Mouse (Mus musculus): ENCODE measurements around the gene Gm45785. TPM values are rescaled to one million over a fixed set of nuclear protein-coding genes. Genes with fewer than 3 reads are reported as not detected.
A peak's percentile ranks its signal among the peaks of the same experiment; 100 is the strongest.

Gm45785 gene
- polyA plus RNA-seq, 1 experiment, result not detected

GRCm38 (mm10) chr7:140858746-140859145 lies 2.6 kb upstream of the Gm45785 start:
- TF ChIP-seq CTCF (IDR thresholded peaks at IDR 0.05; ENCODE audit: borderline replicate concordance, insufficient read depth, low read length) (no peak), POLR2A (IDR thresholded peaks at IDR 0.05; ENCODE audit: low read depth, low read length) (no peak)
- peak overlapping the region; percentile 80 for H3K4me3 ChIP-seq (ENCODE audit: insufficient read depth, low read length)

GRCm38 (mm10) chr7:140857550-140858505 lies 1.7 kb upstream of the Gm45785 start, which contains the start of gene Bet1l:
TSS of gene Bet1l (minus strand) at chr7:140857577.
- H3K4me3 ChIP-seq (ENCODE audit: insufficient read depth, low read length), result peak within 1 kb of the TSS; percentile 80

More at GRCm38 (mm10) chr7:140858746-140859145, 2.6 kb upstream of the Gm45785 start:
- Histone ChIP-seq H3K4me1 (ENCODE audit: control insufficient read depth, insufficient read depth, low read length) (0 out of 2 replicates have a peak, but pooled peaks cover 4% of the 10 kb centered on the region), H3K27ac (ENCODE audit: insufficient read depth, low read length) (no peak overlapping the region)

DNA sequence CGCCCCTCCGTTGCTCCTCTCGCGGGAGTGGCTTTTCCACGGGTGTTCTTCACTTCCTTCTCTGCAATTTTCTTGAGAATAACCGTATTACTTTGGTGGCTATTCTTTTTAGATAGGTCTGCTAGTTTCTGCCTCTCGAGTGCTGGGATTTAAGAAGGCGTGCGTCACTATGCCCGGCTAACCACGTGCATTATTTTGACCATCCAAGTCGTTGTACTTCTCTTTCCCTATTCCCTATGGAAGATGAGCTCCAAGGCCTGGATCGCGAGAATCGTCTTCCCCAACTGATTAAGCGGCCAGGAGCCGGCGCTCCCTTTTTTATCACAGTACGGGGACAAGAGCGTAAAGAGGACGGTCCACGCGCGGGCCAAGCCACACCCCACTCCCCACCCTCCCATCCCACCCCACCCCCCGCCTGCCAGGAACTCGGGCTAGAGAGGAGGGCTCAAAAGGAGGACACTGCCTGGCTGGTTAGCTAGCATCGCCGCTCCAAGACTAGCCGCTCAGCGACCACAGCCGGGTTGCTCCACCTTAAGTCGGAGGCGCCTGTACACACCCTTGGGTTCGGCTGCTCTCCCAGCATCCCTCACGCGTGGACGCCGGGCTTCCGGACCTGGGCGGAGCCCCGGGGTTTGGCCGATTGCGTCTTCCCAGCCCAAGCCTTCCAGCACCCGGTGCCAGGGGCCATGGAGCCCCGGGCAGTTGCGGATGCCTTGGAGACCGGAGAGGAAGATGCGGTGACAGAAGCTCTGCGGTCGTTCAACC lies 836 bp upstream of the Gm45785 start, which contains the start of gene Ric8a:
Gene Ric8a (plus strand): TSS at position 173 of the 765 bp plus-strand sequence.
- Histone ChIP-seq H3K27ac (ENCODE audit: insufficient read depth, low read length) (peak within 1 kb of the TSS; percentile 78), H3K4me1 (ENCODE audit: control insufficient read depth, insufficient read depth, low read length) (0 out of 2 replicates have a peak, but pooled peaks cover 4% of the 10 kb centered on the region), H3K4me3 (ENCODE audit: insufficient read depth, low read length) (peak within 1 kb of the TSS; percentile 80)
- TF ChIP-seq POLR2A (IDR thresholded peaks at IDR 0.05; ENCODE audit: low read depth, low read length), result peak; percentile 74
- TF ChIP-seq CTCF (IDR thresholded peaks at IDR 0.05; ENCODE audit: borderline replicate concordance, insufficient read depth, low read length), result no peak

More at GRCm38 (mm10) chr7:140857550-140858505, 1.7 kb upstream of the Gm45785 start, which contains the start of gene Bet1l:
- peak within 1 kb of the TSS; percentile 78 for H3K27ac ChIP-seq (ENCODE audit: insufficient read depth, low read length)
- 0 out of 2 replicates have a peak, but pooled peaks cover 4% of the 10 kb centered on the region for H3K4me1 ChIP-seq (ENCODE audit: control insufficient read depth, insufficient read depth, low read length)
- no peak for TF ChIP-seq CTCF (IDR thresholded peaks at IDR 0.05; ENCODE audit: borderline replicate concordance, insufficient read depth, low read length)
- no peak for TF ChIP-seq POLR2A (IDR thresholded peaks at IDR 0.05; ENCODE audit: low read depth, low read length)

GRCm38 (mm10) chr7:140855181-140855580 lies 950 bp downstream of the Gm45785 start:
- Histone ChIP-seq H3K27ac (ENCODE audit: insufficient read depth, low read length) (peak overlapping the region; percentile 78; the same call in 1 of the 2 replicates), H3K4me1 (ENCODE audit: control insufficient read depth, insufficient read depth, low read length) (0 out of 2 replicates have a peak, but pooled peaks cover 4% of the 10 kb centered on the region), H3K4me3 (ENCODE audit: insufficient read depth, low read length) (peak overlapping the region; percentile 80)
- TF ChIP-seq CTCF (IDR thresholded peaks at IDR 0.05; ENCODE audit: borderline replicate concordance, insufficient read depth, low read length), result no peak
- peak; percentile 31; the same call in 1 of the 2 replicates for TF ChIP-seq POLR2A (IDR thresholded peaks at IDR 0.05; ENCODE audit: low read depth, low read length)

DNA sequence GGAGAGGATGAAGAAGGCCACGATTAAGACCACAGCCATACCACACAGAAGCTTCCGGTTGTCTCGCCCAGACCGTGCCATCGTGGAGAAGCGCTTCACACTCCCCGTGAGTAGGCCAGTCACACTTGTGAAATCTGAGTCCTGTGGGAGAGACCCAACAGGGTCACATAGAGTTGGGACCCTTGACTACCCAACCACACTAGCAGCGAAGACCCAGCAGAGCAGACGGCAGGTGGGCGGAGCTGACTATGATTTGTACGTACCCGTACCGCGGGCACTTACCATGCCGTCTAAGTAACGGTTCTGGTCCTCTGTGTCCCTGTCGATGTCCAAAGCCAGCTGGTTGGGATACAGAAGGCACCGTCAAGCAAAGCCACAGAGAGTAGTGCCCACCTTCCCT lies 1.6 kb downstream of the Gm45785 start:
- Histone ChIP-seq H3K27ac (ENCODE audit: insufficient read depth, low read length) (no peak overlapping the region), H3K4me3 (ENCODE audit: insufficient read depth, low read length) (no peak overlapping the region), H3K4me1 (ENCODE audit: control insufficient read depth, insufficient read depth, low read length) (0 out of 2 replicates have a peak, but pooled peaks cover 4% of the 10 kb centered on the region)
- TF ChIP-seq POLR2A (IDR thresholded peaks at IDR 0.05; ENCODE audit: low read depth, low read length) (no peak), CTCF (IDR thresholded peaks at IDR 0.05; ENCODE audit: borderline replicate concordance, insufficient read depth, low read length) (no peak)

DNA sequence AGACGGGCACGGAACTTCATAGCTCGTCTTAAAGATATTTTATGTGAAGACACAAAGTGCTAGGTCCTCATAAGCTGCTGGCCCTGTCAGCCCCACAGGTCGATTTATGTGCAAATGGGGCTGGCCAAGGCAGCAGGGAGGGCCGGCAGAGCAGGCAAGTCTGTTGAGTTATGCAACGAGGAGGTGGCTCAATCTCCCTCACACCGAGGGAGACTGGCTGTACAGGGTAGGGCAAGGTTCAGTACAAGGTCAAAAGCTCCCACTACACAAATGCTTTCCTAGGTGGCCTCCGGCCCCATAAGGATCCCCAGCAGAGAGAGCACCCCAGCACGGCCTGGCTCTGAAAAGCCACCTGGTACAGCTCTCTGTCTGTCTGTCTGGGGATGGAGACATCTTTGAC lies 2.7 kb downstream of the Gm45785 start:
- Histone ChIP-seq H3K4me3 (ENCODE audit: insufficient read depth, low read length) (no peak overlapping the region), H3K4me1 (ENCODE audit: control insufficient read depth, insufficient read depth, low read length) (no peaks in the 10 kb centered on the region), H3K27ac (ENCODE audit: insufficient read depth, low read length) (no peak overlapping the region)
- TF ChIP-seq POLR2A (IDR thresholded peaks at IDR 0.05; ENCODE audit: low read depth, low read length) (no peak), CTCF (IDR thresholded peaks at IDR 0.05; ENCODE audit: borderline replicate concordance, insufficient read depth, low read length) (no peak)

- Histone ChIP-seq H3K27ac (ENCODE audit: insufficient read depth, low read length) (no peak overlapping the region), H3K4me1 (ENCODE audit: control insufficient read depth, insufficient read depth, low read length) (no peaks in the 10 kb centered on the region), H3K4me3 (ENCODE audit: insufficient read depth, low read length) (no peak overlapping the region)
- no peak; the same call in 1 of the 2 replicates for TF ChIP-seq POLR2A (IDR thresholded peaks at IDR 0.05; ENCODE audit: low read depth, low read length)
- no peak for TF ChIP-seq CTCF (IDR thresholded peaks at IDR 0.05; ENCODE audit: borderline replicate concordance, insufficient read depth, low read length)
Measured at GRCm38 (mm10) chr7:140851916-140852315, 4.2 kb downstream of the Gm45785 start.

DNA sequence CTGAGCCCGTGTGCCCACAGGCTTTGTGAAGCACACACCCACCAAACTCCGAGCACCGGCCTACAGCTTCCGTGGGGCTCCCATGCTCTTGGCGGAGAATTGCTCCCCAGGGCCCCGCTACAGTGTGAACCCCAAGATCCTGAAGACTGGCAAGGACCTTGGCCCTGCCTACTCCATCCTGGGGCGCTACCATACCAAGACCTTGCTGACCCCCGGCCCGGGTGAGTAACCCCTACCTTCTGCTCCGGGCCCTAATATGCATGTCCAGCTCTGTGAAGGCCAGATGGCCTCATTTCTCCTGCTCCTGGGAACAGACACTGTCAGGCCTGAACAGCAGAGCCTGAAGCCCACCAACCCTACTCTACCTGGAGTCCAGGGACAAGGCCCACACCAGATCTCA lies 7.5 kb downstream of the Gm45785 start:
- no peak overlapping the region for H3K27ac ChIP-seq (ENCODE audit: insufficient read depth, low read length)
- no peak overlapping the region for H3K4me3 ChIP-seq (ENCODE audit: insufficient read depth, low read length)
- H3K4me1 ChIP-seq (ENCODE audit: control insufficient read depth, insufficient read depth, low read length), result no peaks in the 10 kb centered on the region
- no peak for TF ChIP-seq POLR2A (IDR thresholded peaks at IDR 0.05; ENCODE audit: low read depth, low read length)
- TF ChIP-seq CTCF (IDR thresholded peaks at IDR 0.05; ENCODE audit: borderline replicate concordance, insufficient read depth, low read length), result no peak
